Mouse (Mus musculus) midbrain, embryonic 11.5 days (tissue): ENCODE results near the gene Gm10322. TPM values are rescaled to one million over a fixed set of nuclear protein-coding genes. Genes with fewer than 3 reads are reported as not detected.

Source experiments
- ATAC-seq: fragments of 200-750 bp; cut with Nextera tagmentation; 2 replicates; pipeline ENCODE4 v1.8.0; 2017; ENCODE audit warnings: moderate TSS enrichment, moderate library complexity; ENCODE audit not compliant: low FRiP score
- DNase-seq: peaks from one replicate; pipeline ENCODE4 v3.0.0; 2015; ENCODE audit warnings: low spot score; ENCODE audit errors: missing footprints
- H3K27ac ChIP-seq: fragments of 300-500 bp; sonication (generic); 2 replicates; pipeline ENCODE4 v1.5.1; 2014; ENCODE audit warnings: low read depth, low read length
- H3K27me3 ChIP-seq: fragments of 300-500 bp; sonication (generic); 2 replicates; pipeline ENCODE4 v1.6.1; 2014; ENCODE audit warnings: mild to moderate bottlenecking, low read length, moderate library complexity, mixed read lengths; ENCODE audit not compliant: control insufficient read depth, insufficient read depth
- H3K36me3 ChIP-seq: fragments of 300-500 bp; sonication (generic); 2 replicates; pipeline ENCODE4 v1.6.1; 2014; ENCODE audit warnings: mild to moderate bottlenecking, low read length, moderate library complexity, mixed read lengths; ENCODE audit not compliant: control insufficient read depth, insufficient read depth
- H3K4me1 ChIP-seq: fragments of 300-500 bp; sonication (generic); 2 replicates; pipeline ENCODE4 v1.6.1; 2014; ENCODE audit warnings: low read length; ENCODE audit not compliant: control insufficient read depth, insufficient read depth
- H3K4me2 ChIP-seq: fragments of 300-500 bp; sonication (generic); 2 replicates; pipeline ENCODE4 v1.6.1; 2014; ENCODE audit warnings: mild to moderate bottlenecking, moderate library complexity
- H3K4me3 ChIP-seq: fragments of 300-500 bp; sonication (generic); 2 replicates; pipeline ENCODE4 v1.5.1; 2014; ENCODE audit warnings: low read depth, low read length
- H3K9ac ChIP-seq: fragments of 300-500 bp; sonication (generic); 2 replicates; pipeline ENCODE4 v1.6.1; 2014; ENCODE audit warnings: low read length
- H3K9me3 ChIP-seq: fragments of 300-500 bp; sonication (generic); 2 replicates; pipeline ENCODE4 v1.6.1; 2016; ENCODE audit warnings: low read length; ENCODE audit not compliant: control insufficient read depth
- WGBS: fragments of 180-500 bp; shearing (Covaris S2); extraction: QIAGEN DNeasy Blood & Tissue Kit; methylation state at CpG from one replicate; pipeline ENCODE4 v1.1.7; 2014; 5-methylcytosine and 5-hydroxymethylcytosine counted together
- polyA plus RNA-seq: library from polyadenylated mRNA; unstranded; fragments of >200 nt; fragmentation: Nextera tagmentation; extraction: Ambion mirVana; gene quantifications from 2 replicates; pipeline ENCODE4 v1.2.1, GENCODE M21; 2014

Gene Gm10322
- polyA plus RNA-seq, 1 experiment from 2014 or later = not detected

DNA sequence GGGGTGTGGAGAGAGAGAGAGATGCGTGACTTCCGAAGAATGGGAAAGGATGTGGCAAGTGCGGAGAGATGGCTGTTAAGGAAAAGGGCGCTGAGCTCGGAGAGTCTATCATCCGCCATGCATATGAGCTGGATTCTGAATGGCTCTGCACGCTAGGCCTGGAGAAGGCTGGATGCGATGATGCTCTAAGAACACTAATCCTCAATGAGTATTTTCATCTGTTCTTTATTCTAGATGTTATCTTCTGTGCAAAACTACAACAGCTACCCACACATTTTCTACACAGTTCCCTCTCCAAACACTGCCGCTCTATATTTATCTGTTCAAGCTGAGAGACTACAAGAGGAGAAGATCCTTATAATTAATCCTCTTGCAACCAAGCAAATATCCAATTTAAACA is 25.3 kb upstream of the Gm10322 start:
- Histone ChIP-seq H3K9ac (no peak overlapping the region), H3K4me2 (no peak overlapping the region), H3K27ac (no peak overlapping the region), H3K9me3 (no peaks in the 10 kb centered on the region), H3K4me3 (no peak overlapping the region), H3K36me3 (no peaks in the 10 kb centered on the region), H3K4me1 (no peaks in the 10 kb centered on the region), H3K27me3 (no peaks in the 10 kb centered on the region)
- no peak for DNase-seq
- WGBS = 94% methylated on average over 9 of the region's 9 CpGs
- no peak for ATAC-seq

DNA sequence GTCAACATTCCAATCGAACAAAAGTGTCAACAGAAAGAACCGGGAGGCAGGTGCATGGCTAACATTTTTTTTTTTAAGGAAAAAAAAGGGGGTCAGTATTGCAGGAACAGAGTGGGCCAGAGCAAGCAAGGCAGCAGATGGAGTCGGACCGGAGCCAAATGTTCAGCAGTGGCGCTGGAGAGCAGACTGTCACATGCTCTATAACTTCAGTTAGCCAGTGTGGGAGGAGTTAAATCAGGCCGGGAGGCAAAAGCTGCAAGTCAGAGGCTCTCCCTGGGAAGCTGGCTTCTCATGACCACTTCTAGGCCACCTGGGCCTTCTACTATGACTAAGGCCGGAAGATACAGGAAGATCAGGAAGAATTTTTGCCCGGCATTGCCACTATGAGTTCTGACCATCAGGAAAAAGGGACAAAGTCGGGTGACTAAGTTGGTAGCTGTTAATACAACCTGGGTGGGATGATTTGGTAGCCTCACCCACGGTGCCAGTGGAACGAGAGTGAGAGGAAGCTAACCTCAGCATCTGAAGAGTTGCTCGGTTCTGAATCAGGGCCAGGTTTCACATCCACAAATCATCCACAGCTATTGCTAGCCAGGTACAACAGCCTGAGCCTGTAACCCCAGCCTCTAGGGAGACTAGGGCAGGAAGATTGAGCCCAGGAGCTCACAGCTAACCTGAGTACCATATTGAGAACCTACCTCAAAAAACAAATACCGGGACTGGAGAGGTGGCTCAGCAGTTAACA is 21.9 kb upstream of the Gm10322 start:
- Histone ChIP-seq H3K36me3 (no peaks in the 10 kb centered on the region), H3K9me3 (no peaks in the 10 kb centered on the region), H3K27me3 (no peaks in the 10 kb centered on the region), H3K9ac (no peak overlapping the region), H3K27ac (no peak overlapping the region), H3K4me3 (no peak overlapping the region), H3K4me2 (no peak overlapping the region), H3K4me1 (no peaks in the 10 kb centered on the region)
- no peak for ATAC-seq
- DNase-seq = no peak
- WGBS = 83% methylated on average over 13 of the region's 13 CpGs

DNA sequence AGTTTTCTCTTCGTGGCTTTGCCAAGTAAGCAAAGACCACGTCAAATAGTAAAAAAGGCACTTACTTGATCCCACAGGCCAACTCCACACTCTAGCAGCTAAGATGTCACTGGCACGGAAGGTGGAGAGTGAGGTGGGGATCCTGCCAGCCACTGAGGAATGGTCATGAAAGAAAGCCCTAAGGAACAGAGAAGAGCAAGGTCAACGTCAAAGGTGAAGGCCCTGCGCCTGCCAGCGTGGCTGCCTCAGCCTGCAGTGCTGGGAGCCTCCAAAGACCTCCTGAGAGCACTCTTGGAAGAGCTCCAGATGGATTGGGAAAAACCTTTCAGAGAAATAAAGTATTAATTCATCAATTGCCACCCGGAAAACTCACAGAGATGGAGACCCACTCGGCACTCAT is 15.3 kb upstream of the Gm10322 start:
- Histone ChIP-seq H3K27me3 (no peaks in the 10 kb centered on the region), H3K4me3 (no peak overlapping the region), H3K4me1 (no peaks in the 10 kb centered on the region), H3K9ac (no peak overlapping the region), H3K9me3 (no peaks in the 10 kb centered on the region), H3K36me3 (no peaks in the 10 kb centered on the region), H3K4me2 (no peak overlapping the region), H3K27ac (no peak overlapping the region)
- ATAC-seq (no peak), DNase-seq (no peak)
- WGBS = 93% methylated on average over 8 of the region's 8 CpGs

DNA sequence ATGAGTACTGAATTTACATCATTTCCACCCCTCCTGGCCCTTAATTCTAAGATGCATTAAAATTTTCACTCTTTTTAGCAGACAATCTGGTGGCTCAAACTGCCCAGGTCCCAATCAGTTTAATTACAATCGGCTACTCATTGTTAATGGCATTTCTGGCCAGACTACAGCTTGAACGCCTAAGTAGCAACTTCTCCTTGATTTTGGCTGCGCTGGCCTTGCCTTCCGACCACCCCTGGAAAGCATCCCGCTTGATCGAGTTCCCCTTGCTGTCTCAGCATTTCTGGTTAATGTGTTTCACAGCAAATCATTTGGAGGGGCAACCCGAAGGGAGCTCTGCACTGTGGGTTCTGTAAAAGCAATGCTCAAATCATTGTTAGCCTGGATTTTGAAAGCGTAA is 13.8 kb upstream of the Gm10322 start:
- no peak for ATAC-seq
- WGBS = 89% methylated on average over 8 of the region's 8 CpGs
- no peak overlapping the region for H3K27ac ChIP-seq

DNA sequence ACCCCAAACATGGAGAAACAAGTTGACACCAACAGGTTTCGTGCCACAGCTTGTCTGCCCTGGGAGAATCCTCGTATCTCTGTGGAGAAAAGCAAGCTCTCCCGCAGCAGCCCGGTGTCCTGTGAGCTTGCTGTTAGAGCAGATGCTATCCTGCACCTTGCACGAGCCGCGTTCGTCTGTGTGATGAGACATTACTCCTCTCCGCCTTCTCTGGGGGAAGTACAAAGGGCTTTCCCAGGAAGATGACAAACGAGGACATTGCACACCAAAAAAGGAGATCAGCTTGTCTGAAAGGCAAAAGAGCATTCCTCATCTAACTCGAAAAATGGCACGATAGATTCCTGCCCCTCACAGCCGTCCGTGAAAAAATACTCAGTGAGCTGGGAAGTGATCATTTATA is 13.0 kb upstream of the Gm10322 start:
- 85% methylated on average over 14 of the region's 14 CpGs for WGBS
- no peak for DNase-seq
- ATAC-seq = no peak

More for the DNA sequence above, 13.8 kb upstream of the Gm10322 start:
- Histone ChIP-seq H3K9ac (no peak overlapping the region), H3K9me3 (no peaks in the 10 kb centered on the region), H3K36me3 (no peaks in the 10 kb centered on the region), H3K27me3 (no peaks in the 10 kb centered on the region), H3K4me1 (no peaks in the 10 kb centered on the region), H3K4me2 (no peak overlapping the region), H3K4me3 (no peak overlapping the region)
- DNase-seq = no peak

DNA sequence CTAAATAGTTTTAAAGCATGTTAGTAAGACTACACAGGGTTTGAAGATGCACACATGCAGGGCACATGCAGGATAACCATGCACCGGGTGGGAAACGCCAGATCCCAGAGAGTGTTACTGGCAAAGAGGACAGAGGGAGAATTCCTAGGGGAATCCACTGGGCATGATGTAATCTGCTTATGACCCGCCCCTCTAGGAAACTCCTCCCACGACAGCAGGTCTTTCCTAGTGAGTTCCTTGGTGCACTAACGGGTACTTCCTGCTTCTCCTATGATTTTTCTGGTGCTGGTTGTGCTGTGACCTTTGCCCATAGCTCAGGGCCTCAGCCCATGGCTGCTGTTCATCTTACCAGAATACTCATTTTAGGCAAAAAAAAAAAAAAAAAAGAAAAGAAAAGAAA is 12.0 kb upstream of the Gm10322 start:
- Histone ChIP-seq H3K4me2 (no peak overlapping the region), H3K27ac (no peak overlapping the region), H3K4me3 (no peak overlapping the region), H3K9me3 (no peaks in the 10 kb centered on the region), H3K27me3 (no peaks in the 10 kb centered on the region), H3K36me3 (no peaks in the 10 kb centered on the region), H3K4me1 (no peaks in the 10 kb centered on the region), H3K9ac (no peak overlapping the region)
- DNase-seq (no peak), ATAC-seq (no peak)
- 53% methylated on average over 5 of the region's 5 CpGs for WGBS

More for the DNA sequence above, 13.0 kb upstream of the Gm10322 start:
- Histone ChIP-seq H3K4me1 (no peaks in the 10 kb centered on the region), H3K27ac (no peak overlapping the region), H3K4me2 (no peak overlapping the region), H3K27me3 (no peaks in the 10 kb centered on the region), H3K36me3 (no peaks in the 10 kb centered on the region), H3K9ac (no peak overlapping the region), H3K9me3 (no peaks in the 10 kb centered on the region), H3K4me3 (no peak overlapping the region)

DNA sequence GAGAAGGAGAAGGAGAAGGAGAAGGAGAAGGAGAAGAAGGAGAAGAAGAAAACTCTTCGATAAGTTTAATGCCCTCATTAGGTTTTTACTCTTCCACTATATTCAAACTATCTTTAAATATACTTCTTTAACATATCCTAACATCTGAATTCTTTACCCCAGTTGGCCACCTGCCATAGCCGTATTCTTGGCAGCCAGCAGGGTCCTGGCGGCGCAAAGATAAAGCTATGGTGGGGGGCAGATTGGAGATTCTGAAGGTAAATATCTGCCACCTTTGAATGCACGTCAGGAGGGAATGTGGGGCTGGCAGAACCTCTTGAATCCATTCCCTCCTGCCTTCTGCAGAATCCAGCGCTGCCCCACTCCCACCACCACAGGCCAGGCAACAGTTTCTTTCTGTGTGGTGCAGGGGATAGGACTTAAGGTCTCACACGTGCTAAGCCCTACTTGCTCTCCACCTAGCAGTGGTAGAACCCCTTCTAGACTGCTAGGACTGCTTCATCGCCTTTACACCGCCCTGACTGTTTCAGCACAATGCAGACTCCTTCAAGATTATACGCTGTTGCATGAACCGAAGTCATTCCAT is 10.9 kb upstream of the Gm10322 start:
- Histone ChIP-seq H3K9ac (no peak overlapping the region), H3K9me3 (no peaks in the 10 kb centered on the region), H3K4me3 (no peak overlapping the region), H3K36me3 (no peaks in the 10 kb centered on the region), H3K4me1 (no peaks in the 10 kb centered on the region), H3K4me2 (no peak overlapping the region), H3K27ac (no peak overlapping the region), H3K27me3 (no peaks in the 10 kb centered on the region)
- 81% methylated on average over 11 of the region's 11 CpGs for WGBS
- ATAC-seq (no peak), DNase-seq (no peak)

DNA sequence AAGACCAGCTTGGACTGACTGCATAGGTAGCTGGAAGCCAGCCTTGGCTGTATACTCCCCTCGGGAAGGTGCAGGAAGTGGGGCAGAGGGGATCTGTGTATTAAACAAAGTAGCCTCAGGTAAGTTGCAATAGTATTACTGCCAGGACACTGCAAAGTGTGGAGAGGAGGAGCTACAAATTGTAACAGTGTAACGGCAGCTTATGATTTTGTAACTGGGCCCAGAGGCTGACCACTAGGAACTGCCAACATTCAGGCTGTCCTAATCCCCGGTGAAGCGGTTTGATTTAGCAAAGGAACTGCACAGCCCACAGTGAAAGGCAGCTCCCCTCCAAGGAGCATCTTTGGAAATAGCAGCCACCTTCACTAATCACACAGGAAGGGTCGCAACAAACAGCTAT is 2.6 kb upstream of the Gm10322 start:
- H3K4me3 ChIP-seq = no peak overlapping the region
- ATAC-seq (no peak), DNase-seq (no peak)
- H3K27ac ChIP-seq = no peak overlapping the region
- no peak overlapping the region for H3K9ac ChIP-seq
- no peaks in the 10 kb centered on the region for H3K36me3 ChIP-seq
- no peaks in the 10 kb centered on the region for H3K9me3 ChIP-seq
- H3K27me3 ChIP-seq = no peaks in the 10 kb centered on the region
- H3K4me1 ChIP-seq = peaks cover 6% of the 10 kb centered on the region; the same call in 1 of the 2 replicates
- H3K4me2 ChIP-seq = no peak overlapping the region
- WGBS = 68% methylated on average over 5 of the region's 5 CpGs

DNA sequence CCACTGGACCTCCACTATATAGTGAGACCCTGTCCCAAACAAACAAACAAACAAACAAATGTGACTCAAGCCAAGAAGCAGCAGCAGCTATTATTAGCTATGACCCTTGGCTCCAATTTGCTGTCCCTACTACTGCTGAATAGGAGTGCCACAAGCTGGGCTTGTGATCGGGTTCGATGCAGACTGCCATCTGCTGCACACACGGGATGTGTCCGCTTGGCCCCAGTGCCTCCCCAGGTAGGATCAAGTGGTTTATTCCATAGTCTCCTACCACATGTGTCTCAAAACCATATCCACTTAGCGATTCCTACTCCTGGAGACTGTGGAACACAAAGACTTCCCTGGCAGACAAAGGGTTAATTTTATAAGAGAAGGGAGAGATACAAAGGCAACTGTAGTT is 1.7 kb upstream of the Gm10322 start:
- H3K36me3 ChIP-seq = no peaks in the 10 kb centered on the region
- no peaks in the 10 kb centered on the region for H3K9me3 ChIP-seq
- H3K4me1 ChIP-seq = peaks cover 6% of the 10 kb centered on the region; the same call in 1 of the 2 replicates
- H3K4me3 ChIP-seq = no peak overlapping the region
- WGBS = 80% methylated on average over 5 of the region's 5 CpGs
- no peak for ATAC-seq
- H3K9ac ChIP-seq = no peak overlapping the region
- H3K27ac ChIP-seq = no peak overlapping the region
- no peak for DNase-seq
- no peaks in the 10 kb centered on the region for H3K27me3 ChIP-seq
- no peak overlapping the region for H3K4me2 ChIP-seq
